Mouse (Mus musculus) MEL-GATA-1-ER (cell line): ENCODE results near the gene Cd7.
"Not testable (repeated sequence)": the region's sequence is repeated elsewhere in the genome, so short reads cannot be mapped to it uniquely, and the experiment has no call there.

ENCODE experiments used
- DNase-seq: peaks from one replicate; pipeline ENCODE4 v3.0.0-alpha.2; 2012; ENCODE audit warnings: low read depth; ENCODE audit errors: extremely low read depth

The Cd7 gene

GRCm38 (mm10) chr11:121049840-121050239, 10.6 kb upstream of the Cd7 start:
- DNase-seq = no peak

GRCm38 (mm10) chr11:121047826-121048399, 8.7 kb upstream of the Cd7 start:
- no peak for DNase-seq

DNA sequence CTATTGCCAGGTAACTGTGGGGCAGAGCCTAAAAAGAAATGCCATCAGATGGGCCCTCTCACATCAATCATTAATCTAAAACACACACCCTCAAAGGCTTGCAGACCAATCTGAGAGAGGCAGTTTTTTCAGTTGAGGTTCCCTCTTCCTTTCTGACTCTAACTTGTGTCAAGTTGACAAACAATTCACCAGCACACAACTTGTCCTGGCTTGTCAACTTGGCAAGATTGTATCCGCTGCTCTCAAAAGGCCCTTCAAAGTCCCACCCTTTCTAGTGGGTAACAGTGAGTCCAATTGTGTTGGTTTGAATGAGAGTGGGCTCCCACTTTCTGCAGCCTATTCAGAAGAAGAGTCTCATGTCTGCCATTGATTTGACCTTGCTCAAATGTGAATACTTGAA, 6.1 kb upstream of the Cd7 start:
- DNase-seq = no peak

GRCm38 (mm10) chr11:121043025-121043424, 3.8 kb upstream of the Cd7 start:
- not testable (repeated sequence) for DNase-seq

- no peak for DNase-seq
Observed at GRCm38 (mm10) chr11:121042480-121042879, 3.3 kb upstream of the Cd7 start.

DNA sequence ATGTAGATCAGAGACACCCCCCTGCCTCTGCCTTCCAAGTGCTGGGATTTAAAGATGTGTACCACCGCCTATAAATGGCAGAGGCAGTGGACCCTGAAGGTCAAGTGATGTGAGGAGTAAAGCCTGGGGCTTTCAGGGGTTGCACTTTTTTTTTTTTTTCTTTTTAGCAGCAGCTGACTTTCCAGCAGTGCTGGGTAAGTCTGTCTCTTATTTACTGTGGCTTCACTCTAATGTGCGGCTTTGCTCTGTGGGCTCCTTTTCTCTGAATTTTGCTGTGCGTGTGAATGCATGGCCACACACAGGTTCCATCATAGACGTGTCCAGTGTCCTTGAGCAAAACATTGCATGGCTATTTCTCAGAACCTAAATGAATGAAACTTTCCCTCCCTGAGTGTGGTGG, 2.4 kb upstream of the Cd7 start:
- no peak for DNase-seq

GRCm38 (mm10) chr11:121041212-121041611, 2.0 kb upstream of the Cd7 start:
- DNase-seq = peak; percentile 59

DNA sequence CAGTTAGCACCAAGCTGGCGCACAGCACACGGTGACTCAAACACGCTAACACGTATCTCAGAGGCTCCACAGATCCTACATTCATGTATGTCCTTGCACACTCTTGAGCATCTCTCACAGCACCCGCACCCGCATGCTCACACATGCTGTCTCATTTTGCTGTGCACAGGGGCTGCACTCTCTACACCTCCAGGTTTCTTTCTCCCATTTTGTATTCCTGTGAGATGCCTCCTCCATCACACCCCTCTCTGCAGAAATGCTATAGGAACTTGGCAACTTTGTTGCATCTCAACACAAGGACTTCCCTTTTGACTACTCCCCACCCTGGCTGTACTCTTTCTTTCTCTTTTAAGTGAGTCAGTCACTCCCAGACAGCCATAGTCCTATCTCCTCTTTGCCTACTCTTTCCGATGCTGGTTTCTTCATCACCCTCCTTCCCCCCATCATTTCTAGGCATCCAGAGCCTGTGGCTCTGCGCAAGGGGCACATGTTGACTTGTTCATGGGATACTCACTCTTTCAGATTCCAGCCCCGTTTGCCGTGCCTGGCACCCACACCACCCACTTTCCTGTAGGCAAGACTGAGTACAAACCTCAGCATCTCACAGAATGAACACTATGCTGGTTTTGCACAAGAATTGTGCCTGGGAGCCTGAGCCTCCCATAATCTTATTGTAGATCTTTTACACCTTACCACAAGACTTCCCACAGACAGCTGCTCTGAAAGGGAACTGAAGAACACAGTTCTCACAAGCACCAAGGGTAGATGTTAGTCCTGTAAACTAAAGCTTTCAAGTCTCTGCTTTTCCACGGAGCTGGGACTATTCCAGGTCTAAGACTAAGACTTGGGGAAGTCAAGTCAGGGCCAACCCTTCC, 615 bp downstream of the Cd7 start:
- DNase-seq = no peak

DNA sequence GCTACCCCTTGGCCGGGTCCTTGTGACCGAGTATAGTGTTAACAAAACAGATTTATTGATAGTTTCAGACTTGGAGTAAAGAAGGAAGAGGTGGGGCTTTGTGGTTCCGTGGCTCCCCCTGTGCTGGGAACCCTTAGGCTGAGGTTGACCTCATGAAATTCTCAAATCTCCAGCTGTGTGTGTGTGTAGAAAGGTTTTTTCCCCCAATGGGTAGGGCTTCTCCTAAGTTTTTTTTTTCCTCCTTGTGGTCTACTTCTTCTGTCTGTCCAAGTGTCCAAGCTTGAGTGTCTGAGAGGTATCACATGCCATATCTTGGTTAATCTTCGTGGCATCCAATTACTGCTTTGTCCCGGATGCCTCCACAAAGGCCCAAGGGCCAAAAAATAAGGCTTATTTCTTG, 6.1 kb downstream of the Cd7 start:
- DNase-seq = no peak

GRCm38 (mm10) chr11:121027259-121027658, 12.0 kb downstream of the Cd7 start:
- DNase-seq = peak; percentile 59

DNA sequence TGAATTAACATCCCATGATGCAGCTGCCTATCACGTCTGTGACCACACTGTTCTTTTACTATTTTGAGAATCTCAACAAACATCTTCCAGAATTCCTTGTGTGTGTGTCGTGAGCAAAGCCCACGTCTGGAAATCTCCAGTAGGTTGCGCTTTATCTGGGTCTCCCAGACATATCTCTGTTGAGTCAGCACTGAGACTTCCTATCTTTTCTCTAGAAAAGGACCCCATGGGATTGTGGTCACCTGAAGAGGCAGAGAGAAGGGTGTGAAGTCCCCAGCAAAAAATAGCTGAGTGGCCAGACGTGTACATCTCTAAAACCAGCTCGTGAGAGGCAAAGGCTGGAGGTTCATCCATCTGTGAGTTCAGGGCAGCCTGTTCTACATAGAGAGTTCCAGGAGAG, 15.1 kb downstream of the Cd7 start:
- DNase-seq = no peak

DNA sequence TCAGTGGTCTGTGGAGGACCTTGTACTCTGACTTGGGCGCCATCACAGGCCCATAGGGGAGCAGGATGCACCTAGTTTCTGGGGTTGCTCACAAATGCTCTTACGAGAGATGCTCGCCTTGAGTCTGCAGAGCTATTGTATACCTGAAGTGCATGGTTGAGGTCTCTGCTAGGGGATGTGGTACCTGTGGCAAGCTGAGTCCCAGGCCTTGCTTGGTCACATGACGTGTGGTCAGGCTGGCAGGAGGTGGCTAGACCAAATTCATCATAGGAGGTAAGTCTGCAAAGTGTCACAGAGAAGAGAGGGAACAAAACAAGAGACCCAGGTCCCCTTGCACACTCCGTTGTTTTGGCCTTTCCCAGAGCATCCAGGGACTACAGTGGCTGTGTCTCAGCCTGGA, 19.7 kb downstream of the Cd7 start:
- no peak for DNase-seq

GRCm38 (mm10) chr11:121017703-121018102, 21.5 kb downstream of the Cd7 start:
- DNase-seq = no peak

DNA sequence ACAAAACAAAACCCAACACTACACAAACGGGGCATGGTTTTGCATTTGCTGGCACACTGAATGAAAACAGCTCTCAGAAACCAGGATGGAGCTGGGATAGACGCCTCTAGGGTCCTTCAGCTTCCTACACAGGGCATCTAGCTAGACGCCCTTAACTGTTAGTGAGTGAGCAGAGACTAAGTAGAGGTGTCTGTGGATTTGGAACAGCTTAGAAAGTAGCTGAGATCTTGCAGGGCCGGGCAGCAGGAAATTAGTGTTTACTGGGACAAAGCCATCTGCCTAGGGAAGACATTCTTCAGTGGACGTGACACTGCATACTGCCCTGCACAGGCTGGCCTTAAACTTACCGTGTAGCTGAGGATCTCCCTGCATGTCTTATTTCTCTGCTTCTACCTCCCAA, 23.7 kb downstream of the Cd7 start:
- no peak for DNase-seq

GRCm38 (mm10) chr11:121014896-121015300, 24.3 kb downstream of the Cd7 start:
- no peak for DNase-seq

DNA sequence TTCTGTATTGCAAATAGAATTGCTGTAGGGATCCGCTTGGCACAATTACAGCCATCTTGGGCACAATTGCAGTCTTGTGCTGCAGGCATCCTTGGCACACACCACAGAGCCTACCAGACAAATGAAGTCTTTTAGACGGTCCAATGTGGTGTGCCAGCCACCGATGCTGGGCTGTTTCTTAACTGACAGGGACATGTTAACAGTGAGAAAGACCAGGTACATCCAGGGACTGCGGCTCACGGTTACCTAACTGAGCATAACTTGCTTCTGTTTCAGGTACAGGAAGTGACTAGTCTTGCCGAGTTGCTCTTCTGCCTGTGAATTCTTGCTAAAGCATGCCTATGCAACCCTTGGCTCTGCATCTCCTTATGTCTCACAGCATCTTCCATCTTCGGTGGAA, 25.6 kb downstream of the Cd7 start:
- no peak for DNase-seq

DNA sequence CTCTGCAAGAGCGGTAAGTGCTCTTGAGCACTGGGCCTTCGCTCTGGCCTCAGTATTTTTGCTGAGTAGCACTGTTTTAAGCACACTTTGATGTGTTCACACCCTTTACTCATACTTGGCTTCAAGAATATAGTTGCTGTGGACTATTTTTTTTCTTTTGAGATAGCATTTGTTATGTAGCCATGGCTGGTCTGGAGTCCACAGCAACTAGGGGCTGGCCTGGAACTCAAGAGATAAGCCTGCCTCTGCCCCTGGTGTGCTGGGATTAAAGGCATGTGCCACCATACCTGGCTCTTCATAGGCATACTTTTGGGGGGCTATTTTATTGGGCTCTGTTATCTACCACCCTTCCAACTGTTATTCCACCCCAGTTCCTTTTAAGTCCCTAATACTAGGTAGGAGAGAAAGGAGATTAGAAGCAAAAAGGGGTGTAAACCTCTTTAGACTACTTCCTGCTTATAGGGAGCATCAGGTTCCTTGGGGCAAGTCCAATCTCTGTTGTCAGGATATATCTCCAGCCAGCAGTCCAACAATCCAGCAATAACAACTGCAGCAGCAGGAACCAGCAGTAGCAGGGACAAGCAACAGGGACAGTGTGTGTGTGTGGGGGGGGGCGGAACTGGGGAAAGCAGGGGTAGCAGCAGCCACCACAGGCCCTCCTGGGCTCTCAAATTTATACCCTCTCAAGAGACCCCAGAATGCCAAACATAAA, 29.0 kb downstream of the Cd7 start:
- no peak for DNase-seq

DNA sequence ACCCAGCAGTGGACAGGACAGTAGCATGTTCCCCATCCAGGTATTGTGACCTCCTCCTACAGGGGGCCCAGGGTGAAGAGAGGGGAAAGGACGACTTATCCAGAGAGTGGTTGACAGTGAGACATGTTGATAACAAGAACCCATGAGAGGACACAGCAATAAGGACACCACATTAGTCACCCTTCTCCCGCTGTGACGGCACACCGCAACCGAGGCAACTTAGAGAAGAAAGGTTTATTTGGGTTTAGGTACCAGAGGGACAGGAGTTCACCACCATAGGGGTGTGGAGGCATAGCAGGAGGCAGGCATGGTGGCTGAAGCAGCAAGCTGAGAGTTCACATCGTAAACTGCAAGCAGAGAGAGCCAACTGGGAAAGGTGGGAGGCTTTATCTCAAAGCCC, 33.0 kb downstream of the Cd7 start:
- DNase-seq = no peak

DNA sequence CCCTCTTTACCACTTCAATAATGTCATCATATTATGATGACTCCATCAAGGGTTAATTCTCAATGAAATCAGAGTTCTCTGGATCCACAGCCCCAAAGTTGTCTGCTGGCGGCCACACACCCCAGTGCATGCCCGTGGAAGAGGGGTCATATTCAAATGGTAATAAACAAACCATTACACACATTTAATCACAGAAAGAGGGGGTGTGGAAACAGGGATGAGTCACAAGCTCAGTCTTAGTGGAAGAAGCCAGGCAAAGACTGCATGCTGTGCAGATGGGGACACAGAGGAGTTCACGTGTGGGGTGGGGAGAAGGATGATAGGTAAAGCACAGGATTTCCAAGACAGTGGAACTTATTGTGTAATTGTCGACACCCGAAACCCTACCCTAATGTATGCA, 34.9 kb downstream of the Cd7 start:
- no peak for DNase-seq

GRCm38 (mm10) chr11:121001966-121002365, 37.3 kb downstream of the Cd7 start:
- DNase-seq = no peak

- DNase-seq = no peak
Observed at GRCm38 (mm10) chr11:120994741-120995140, 44.5 kb downstream of the Cd7 start.

GRCm38 (mm10) chr11:120993586-120993985, 45.6 kb downstream of the Cd7 start:
- no peak for DNase-seq
